Mouse (Mus musculus): Measurements from ENCODE around the gene Fam20a.
A peak's percentile ranks its signal among the peaks of the same experiment; 100 is the strongest.

- TF ChIP-seq POLR2A (IDR thresholded peaks at IDR 0.05; ENCODE audit: insufficient read length, low read depth) = no peak
- TF ChIP-seq MAX (IDR thresholded peaks at IDR 0.05; ENCODE audit: low read depth) = no peak
- no peak for TF ChIP-seq E2F4 (IDR thresholded peaks at IDR 0.05; ENCODE audit: insufficient read depth)
- TF ChIP-seq POLR2AphosphoS2 (IDR thresholded peaks at IDR 0.05; ENCODE audit: insufficient read length, low read depth) = peak; percentile 70
- no peak for TF ChIP-seq TCF12 (IDR thresholded peaks at IDR 0.05; ENCODE audit: insufficient read depth, poor library complexity, severe bottlenecking)
- no peak for TF ChIP-seq MYOG (IDR thresholded peaks at IDR 0.05; ENCODE audit: control insufficient read depth in 1 of 3, insufficient read depth in 1 of 3, insufficient read length in 2 of 3, low read depth in 2 of 3)
- no peak for TF ChIP-seq USF1 (IDR thresholded peaks at IDR 0.05; ENCODE audit: low read depth)
- peak in 1 of 3 experiments; percentile 12 for TF ChIP-seq MYOD1 (IDR thresholded peaks at IDR 0.05; ENCODE audit: control insufficient read depth in 1 of 3, insufficient read length in 2 of 3, low read depth in 2 of 3)
- no peak for TF ChIP-seq REST (IDR thresholded peaks at IDR 0.05; ENCODE audit: insufficient read depth, insufficient read length)
Measured at GRCm38 (mm10) chr11:109675208-109675607, 46.9 kb downstream of the Fam20a start.
